Mouse (Mus musculus) heart, adult 18-20 months (tissue): ENCODE results near the gene Cyp2d11. TPM values are rescaled to one million over a fixed set of nuclear protein-coding genes. Genes with fewer than 3 reads are reported as not detected.

Source experiments
- DNase-seq, 2 experiments: peaks; one replicate each; pipeline ENCODE4 v3.0.0; 2021 to 2022; ENCODE audit warnings: mixed read lengths in 1 of 2
- total RNA-seq, 2 experiments: library from RNA; stranded (reverse); gene quantifications; 2 replicates each; pipeline ENCODE4 v1.2.3; 2021

Gene Cyp2d11
- total RNA-seq, 2 experiments from 2014 or later = not detected

GRCm38 (mm10) chr15:82351480-82351879 lies 42.3 kb downstream of the Cyp2d11 start:
- DNase-seq = no peak

- no peak for DNase-seq
Measured at GRCm38 (mm10) chr15:82350349-82350748, 43.5 kb downstream of the Cyp2d11 start.

- no peak for DNase-seq
Measured at GRCm38 (mm10) chr15:82348999-82349341, 44.9 kb downstream of the Cyp2d11 start.

GRCm38 (mm10) chr15:82348258-82348998 lies 45.4 kb downstream of the Cyp2d11 start:
- no peak for DNase-seq

- peak in 1 of 2 experiments; percentile 5 for DNase-seq
Measured at GRCm38 (mm10) chr15:82347852-82348251, 46.0 kb downstream of the Cyp2d11 start.

GRCm38 (mm10) chr15:82347303-82347676 lies 46.5 kb downstream of the Cyp2d11 start:
- no peak for DNase-seq

- DNase-seq = peak in 1 of 2 experiments; percentile 22
Measured at GRCm38 (mm10) chr15:82346580-82347302, 47.1 kb downstream of the Cyp2d11 start.

- DNase-seq = peak; percentile 98 to 99
Measured at GRCm38 (mm10) chr15:82345820-82346470, 47.9 kb downstream of the Cyp2d11 start.

- DNase-seq = no peak
Measured at GRCm38 (mm10) chr15:82344971-82345370, 48.9 kb downstream of the Cyp2d11 start.

- no peak for DNase-seq
Measured at GRCm38 (mm10) chr15:82343368-82344287, 50.2 kb downstream of the Cyp2d11 start.

- DNase-seq = no peak
Measured at GRCm38 (mm10) chr15:82342543-82342935, 51.3 kb downstream of the Cyp2d11 start.

- no peak for DNase-seq
Measured at GRCm38 (mm10) chr15:82341675-82342542, 51.9 kb downstream of the Cyp2d11 start.

GRCm38 (mm10) chr15:82341036-82341501 lies 52.8 kb downstream of the Cyp2d11 start:
- peak; percentile 72 to 78 for DNase-seq

GRCm38 (mm10) chr15:82340414-82341035 lies 53.3 kb downstream of the Cyp2d11 start:
- no peak for DNase-seq

- DNase-seq = peak in 1 of 2 experiments; percentile 17
Measured at GRCm38 (mm10) chr15:82339634-82340254, 54.1 kb downstream of the Cyp2d11 start.
